Mouse (Mus musculus) kidney, adult 8-10 months (tissue): ENCODE results near the gene Enthd1.
"Not testable (repeated sequence)": the region's sequence is repeated elsewhere in the genome, so short reads cannot be mapped to it uniquely, and the experiment has no call there.

Source experiments
- DNase-seq, 2 experiments: peaks; one replicate each; pipeline ENCODE4 v3.0.0; 2022

Enthd1 gene

GRCm38 (mm10) chr15:80565106-80565665 is at the start of gene Enthd1:
TSS of gene Enthd1 (minus strand) at chr15:80565156.
- no peak for DNase-seq

GRCm38 (mm10) chr15:80613904-80614303 is 48.9 kb upstream of the Enthd1 start:
- no peak for DNase-seq

DNA sequence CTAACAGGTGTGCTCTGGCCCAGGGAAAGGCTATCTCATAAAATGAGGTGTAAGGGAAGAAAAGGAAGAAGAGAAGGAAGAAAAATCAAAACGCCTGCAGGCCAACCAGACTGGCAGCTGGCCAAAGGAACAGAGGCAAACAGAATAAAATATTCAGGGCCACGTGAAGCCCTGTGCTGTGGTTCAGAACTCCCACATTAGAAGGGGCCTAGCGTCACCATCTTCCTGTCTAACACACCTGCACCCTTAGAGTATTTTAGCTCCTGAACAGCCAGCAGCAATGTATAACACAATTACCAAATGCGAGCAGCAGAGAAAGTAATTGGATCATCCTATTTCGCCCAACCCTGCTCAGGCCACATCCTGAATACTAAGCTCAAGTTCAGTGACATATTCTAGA is 46.5 kb upstream of the Enthd1 start:
- no peak for DNase-seq

DNA sequence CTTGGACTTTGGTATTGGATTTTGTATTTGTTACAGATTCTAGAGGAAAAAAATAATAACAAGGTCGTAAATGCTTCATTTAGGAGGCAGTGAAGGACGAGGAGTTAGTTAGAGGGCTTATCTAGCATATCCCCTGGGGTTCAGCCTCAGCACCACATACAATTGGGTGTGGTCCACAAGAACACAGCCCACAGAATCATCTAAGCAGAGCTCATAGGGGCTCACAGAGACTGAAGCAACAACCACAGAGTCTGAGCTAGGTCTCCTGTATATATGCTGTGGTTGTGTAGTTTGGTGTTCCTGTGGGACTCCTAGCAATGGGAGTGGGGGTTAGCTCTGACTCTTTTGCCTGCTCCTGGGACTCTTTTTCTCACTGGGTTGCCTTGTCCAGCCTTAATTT is 45.4 kb upstream of the Enthd1 start:
- DNase-seq: no peak

DNA sequence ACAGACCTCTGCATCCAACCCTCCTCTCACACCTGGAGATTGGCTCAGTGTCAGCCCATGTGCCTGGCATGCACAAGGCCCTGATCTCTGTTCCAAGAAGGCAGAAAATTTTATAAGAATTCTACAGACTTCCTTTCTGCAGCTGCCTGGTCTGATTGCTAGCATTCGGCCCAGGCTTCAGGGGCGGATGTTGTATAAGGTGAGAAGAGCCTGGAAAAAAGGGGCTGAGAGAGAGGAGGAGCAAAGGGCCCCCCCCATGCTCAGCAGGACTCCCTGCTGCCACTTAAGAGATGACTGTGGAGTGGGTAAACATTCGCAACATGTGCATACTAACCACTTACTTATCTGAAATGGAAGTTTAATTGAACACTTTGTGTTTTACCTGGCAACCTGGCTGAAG is 43.0 kb upstream of the Enthd1 start:
- DNase-seq: no peak

GRCm38 (mm10) chr15:80604026-80604425 is 39.1 kb upstream of the Enthd1 start:
- no peak for DNase-seq

GRCm38 (mm10) chr15:80602487-80602886 is 37.5 kb upstream of the Enthd1 start:
- no peak for DNase-seq

DNA sequence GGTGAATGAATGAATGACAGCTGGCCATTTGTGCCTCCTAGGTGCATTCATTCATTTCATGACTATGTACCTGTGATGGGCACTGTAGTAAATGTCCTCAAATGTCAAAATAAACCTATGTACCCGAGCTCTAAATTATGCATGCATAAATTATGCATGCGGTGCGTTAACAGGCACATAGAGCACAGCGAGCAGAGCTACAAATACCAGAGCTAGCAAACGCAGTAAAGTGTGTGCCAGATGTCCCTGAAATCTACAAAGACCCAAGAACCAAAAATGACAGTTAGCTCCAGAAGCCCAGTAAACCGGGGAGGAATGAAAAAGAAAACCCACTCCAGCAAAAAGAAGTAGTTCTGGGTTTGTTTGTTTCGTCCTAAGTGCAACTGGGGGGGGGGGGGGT is 36.5 kb upstream of the Enthd1 start:
- DNase-seq: no peak

DNA sequence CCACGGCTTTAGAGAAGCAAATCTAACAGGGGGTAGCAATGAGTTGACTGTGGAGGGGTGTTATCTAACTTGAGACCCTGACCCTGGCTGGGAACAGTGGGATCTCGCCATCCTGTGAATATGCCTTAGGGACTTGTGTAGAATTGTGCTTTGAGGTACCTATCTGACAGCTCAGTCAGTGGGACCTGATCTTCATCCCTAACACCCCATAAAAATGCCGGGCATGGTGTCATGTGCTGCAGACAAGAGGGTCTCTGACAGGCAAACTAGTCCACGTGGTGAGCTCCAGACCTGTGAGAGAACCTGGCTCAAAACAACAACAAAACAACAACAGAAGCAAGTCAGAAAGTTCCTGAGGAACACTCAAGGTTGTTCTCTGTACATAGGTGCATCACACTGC is 34.9 kb upstream of the Enthd1 start:
- DNase-seq: no peak

DNA sequence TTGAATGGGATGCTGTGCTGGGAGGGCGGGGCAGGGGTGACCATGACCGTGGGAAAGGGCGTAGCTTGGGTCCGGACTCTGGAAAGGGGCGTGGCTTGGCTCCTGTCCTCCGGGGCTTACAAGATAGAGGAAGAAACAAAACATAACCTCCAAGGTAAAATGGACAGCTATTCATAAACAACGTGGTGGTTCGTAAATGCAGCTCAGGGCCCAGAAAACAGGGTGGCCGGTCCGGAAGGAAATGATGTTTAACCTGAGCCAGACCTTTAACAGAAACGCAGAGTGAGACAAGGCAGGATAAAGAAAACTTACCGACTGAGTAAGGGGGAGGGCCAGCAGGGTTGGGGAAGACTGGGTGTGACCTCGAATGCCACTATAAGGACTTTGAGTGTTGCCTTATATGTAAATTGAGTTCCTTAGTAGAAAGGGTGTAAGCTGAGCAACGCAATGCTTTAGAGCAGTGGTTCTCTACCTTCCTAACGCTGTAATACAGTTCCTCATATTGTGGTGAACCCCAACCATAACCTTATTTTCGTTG is 34.3 kb upstream of the Enthd1 start:
- peak; percentile 35 to 56 for DNase-seq

DNA sequence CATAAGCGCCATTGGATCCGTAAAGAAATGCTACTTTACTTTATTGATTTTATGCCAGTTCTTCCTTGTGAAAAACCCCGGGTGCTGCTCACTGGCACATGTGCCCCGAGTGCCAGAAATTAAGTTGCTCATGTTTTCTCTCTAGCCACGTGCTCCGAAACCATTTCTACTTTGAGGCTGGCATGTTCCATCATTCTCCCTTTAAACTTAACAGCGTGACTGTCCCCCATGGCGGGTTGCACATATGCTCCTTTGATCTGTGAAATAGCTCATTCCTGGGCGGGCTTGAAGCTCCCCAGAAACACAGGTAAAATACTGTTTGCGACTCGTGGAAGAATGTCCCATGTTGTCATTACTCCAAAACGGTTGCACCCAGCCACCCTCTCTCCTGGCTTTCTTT is 33.8 kb upstream of the Enthd1 start:
- DNase-seq: no peak

DNA sequence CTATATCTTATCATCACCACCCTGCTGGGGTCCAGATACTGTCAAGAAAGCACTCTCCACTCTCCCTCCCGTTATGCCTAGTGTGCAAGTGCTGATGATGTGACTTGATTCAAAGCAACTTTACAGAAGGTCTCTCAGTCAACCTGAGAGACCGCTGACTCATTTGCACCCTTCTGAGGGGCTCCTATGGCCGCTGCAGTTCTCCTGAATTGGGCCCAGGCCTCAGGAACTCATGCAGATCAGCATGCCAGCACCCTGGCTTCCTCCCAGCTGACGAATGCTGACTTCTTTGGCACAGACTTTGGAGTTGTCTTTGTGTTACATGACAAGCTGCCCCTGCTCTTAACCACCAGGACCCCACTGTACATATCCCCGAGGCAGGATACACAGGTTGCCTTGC is 28.9 kb upstream of the Enthd1 start:
- DNase-seq: no peak

- DNase-seq: no peak
These were observed 27.8 kb upstream of the Enthd1 start for GRCm38 (mm10) chr15:80592737-80593136.

- no peak for DNase-seq
These were observed 25.7 kb upstream of the Enthd1 start for GRCm38 (mm10) chr15:80590641-80591040.

- no peak for DNase-seq
These were observed 21.3 kb upstream of the Enthd1 start for GRCm38 (mm10) chr15:80586296-80586695.

DNA sequence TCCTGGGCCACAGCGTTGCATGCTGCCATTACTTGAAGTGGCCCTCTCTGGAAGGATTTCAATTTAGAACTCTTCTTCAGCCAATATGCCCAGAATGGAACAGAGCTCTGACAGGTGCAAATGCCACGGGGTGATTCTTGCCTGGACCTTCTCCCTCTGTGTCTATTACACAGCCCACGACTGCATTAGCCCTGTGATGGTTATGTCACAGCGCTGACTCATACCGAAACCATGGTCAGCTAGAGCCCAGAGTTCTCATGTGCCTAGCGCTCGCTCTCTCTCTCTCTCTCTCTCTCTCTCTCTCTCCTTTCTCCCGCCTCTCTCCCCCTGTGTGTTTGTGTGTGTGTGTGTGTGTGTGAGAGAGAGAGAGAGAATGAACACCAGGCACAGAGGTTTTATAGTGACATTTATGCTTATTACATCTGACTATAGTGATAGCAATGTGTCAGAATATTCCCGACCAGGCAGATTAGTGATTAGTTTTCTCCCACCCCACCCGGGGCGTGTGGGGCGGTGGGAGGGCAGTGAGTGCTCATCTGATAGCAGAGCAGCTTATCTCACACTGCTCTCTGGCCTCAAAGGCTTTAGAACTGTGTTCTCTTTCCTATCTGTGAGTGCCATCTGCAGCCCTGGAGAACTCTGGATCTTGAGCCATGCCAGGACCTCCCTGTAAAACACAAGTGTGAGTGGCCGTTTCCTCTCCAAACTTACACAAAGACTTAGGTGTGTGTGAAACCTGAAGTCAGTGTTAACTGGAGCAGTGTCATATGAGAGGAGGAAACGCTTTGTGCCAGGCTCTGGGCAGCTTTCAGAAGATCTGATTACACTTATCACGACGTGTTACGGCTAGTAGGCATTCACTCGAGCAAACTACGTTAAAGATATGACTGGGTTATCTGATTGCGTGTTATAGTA is 17.9 kb upstream of the Enthd1 start:
- no peak for DNase-seq

- DNase-seq: not testable (repeated sequence)
These were observed 15.6 kb upstream of the Enthd1 start for GRCm38 (mm10) chr15:80580585-80580984.

GRCm38 (mm10) chr15:80579121-80579520 is 14.2 kb upstream of the Enthd1 start:
- no peak for DNase-seq

- DNase-seq: no peak
These were observed 12.4 kb upstream of the Enthd1 start for GRCm38 (mm10) chr15:80577166-80577960.

- DNase-seq: no peak
These were observed 11.5 kb upstream of the Enthd1 start for GRCm38 (mm10) chr15:80576415-80576994.

GRCm38 (mm10) chr15:80575817-80576370 is 10.9 kb upstream of the Enthd1 start:
- no peak for DNase-seq

GRCm38 (mm10) chr15:80574211-80575040 is 9.5 kb upstream of the Enthd1 start:
- DNase-seq: no peak
